Mouse (Mus musculus) T-cell, adult 2 months (primary cell): ENCODE measurements around the gene Rela.
"Not testable (repeated sequence)": the region's sequence is repeated elsewhere in the genome, so short reads cannot be mapped to it uniquely, and the experiment has no call there.

Source experiments
- DNase-seq: peaks from one replicate; pipeline ENCODE4 v3.0.0; 2022; ENCODE audit warnings: low spot score

Rela gene

DNA sequence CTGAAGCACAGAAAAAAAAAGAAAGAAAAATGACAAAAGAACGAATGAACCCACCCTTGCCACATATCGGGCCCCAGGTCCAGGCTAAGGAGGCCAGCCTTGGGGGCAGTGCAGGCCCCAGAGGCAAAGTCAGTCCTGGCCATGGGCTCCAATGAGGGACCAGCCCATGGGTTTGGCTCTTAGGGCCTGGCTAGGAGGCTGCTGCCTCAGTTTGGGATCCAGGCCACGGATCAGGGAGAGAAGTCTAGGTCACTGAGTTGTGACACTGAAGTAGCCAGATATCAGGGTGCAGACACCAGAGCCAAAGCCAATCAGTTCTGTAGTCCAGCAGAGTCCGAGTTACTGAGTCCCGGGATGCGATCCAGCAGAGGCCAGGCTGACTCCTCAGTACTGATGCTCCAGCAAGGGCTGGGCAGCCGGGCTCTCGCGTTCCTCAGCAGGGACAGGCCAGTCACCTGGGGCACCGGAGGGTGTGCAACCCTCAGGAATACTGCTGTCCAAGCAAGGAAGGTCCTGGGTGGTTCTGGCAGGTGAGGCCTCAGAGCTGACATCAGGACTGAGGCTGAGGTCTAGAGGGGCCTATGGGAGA is 27.5 kb downstream of the Rela start:
- no peak for DNase-seq

DNA sequence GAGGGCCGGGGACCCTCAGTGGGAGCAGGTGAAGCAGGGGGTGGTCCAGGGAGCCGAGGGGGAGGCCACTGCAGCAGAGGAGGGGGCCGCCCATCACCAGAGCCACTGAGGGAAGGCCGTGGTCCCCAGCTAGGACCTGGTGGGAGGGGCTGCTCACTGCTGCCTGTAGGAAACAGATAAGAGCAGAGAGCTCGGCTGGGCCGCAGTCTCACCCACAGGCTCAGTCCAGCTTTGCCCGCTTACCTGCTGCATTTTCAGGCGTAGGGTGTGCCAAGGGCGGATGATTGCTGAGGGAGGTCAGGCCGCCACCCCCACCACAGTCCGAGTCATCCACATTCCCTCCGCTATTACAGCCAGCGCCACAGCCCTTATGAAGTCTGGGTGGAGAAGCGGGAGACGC is 28.2 kb downstream of the Rela start:
- no peak for DNase-seq

DNA sequence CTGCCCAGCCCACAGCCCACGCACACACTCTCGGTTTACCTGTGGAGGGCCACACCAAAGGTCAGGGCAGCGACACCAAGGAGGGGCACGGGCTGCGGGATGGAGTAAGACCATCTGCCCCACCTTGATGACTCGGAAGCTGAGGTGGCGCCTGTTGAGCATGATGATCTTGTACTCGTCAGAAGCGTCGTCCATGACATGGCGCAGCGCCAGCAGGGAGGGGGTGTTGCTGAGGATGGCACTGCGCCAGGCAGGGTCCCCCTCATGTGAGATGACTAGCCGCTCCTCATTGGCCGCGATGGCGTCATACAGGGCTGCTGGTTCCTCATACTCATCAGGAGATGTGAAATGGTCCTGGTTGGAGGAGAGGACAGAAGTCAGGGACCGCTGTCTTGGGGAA is 29.1 kb downstream of the Rela start:
- no peak for DNase-seq

DNA sequence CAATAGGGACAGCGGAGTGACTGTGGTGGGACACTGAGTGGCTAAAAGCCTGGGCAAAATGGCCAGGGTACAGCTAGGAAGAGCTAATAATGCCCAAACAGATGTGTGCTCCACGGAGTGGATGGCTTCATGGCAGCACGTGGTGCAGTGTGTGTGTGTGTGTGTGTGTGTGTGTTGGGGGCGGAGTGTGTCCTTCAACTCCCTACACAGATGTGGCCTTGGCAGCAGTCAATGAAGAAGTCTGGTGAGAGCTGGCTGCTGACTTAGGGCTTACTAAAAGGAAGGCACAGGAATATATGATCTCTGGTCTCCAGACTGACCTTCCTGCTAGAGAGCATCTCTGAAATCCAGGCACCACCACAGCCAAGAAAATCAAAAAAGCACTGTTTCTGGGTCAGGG is 31.1 kb downstream of the Rela start:
- DNase-seq, result no peak

DNA sequence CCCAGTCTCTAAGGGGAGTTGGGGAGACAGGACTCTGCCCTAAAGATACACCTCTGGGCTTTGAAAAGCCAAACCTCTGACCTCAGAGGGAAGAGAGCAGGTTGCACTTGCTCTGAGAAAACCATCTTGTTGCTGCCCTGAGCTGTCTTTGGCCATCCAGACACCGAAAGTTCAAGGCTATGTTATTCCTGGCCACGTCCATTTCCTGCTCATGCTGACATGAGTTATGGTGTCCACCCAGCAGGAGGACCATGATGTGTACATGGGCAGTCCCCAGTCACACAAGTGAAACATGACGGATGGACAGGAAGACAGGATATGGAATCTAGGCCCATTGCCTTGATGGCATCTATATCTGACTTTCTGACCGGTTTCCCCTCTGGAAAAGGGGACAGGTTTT is 43.1 kb downstream of the Rela start:
- DNase-seq, result no peak

DNA sequence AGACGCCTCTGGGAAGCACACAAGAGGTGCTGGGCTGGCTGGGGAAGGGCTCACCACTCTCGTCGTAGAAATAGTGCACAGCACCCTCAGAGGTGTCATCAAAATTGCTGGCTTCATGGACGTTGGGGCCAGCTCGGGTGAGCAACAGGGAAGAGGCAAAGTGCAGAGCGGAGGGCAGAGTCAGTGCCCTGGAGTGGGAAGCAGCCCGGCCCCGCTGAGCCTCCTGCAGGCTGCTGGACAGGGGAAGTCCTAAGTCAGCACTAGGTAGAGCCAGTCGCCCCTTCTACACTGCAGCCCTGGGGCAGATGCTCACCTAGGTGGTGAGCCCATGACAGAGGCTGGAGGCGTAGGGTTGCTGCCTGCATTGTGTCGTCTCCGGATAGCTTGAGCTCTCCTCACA is 47.0 kb downstream of the Rela start:
- no peak for DNase-seq

DNA sequence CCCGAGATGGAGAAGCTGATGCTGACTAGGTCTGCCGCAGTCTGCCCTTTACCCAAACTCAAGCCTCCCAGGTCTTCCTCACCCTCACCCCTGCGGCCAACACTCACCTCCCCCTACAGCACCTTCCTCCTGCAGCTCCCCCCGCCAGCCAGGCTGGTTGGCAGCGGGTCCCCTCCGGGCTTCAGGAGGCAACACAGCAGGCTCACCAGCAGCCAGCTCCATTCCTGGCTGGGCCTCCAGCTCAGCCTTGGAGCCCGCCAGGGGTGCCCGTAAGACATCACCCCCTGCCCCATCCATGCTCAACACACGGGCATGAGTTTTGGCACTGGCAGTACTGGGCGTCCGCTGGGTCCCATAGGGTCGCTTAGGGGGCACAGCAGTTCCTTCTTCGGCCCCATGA is 47.7 kb downstream of the Rela start:
- no peak for DNase-seq

DNA sequence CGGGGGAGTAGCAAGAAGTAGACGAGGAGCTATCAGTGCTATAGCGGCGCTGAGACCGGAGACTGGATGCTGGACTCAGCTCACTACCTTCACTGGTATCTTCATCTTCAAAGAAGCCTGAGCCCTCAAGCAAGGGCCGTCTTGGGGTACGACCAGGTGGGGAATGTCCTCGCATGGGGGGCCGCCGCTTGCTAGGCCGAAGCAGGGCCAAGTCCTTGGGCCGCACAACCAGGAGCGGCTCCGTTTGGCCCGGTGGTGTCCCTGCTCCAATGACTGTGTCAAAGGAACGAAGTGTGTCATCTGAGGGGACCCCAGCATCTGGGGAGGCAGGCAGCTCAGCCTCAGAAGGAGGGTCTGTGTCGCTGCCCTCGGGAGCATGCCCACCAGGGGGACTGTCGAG is 48.1 kb downstream of the Rela start:
- DNase-seq, result no peak

DNA sequence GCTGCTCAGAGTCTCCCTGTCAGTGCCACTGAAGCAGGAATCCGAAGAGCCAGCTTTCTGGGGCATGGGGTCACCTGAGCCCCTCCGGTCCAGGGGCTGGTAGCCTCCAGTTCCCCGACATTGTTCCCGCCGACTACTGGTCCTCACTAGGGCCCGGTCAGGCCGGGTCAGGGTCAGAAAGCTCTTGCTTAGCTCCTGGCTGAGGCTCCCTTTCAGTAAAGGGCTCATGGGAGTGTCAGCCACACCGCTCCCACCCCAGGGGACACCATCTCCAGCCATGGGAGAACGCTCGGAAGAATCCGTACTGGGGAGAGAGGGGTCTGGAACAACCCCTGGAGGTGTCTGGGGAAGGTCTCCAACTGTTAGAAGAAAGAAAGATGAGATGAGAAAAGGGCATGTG is 48.6 kb downstream of the Rela start:
- DNase-seq, result no peak

DNA sequence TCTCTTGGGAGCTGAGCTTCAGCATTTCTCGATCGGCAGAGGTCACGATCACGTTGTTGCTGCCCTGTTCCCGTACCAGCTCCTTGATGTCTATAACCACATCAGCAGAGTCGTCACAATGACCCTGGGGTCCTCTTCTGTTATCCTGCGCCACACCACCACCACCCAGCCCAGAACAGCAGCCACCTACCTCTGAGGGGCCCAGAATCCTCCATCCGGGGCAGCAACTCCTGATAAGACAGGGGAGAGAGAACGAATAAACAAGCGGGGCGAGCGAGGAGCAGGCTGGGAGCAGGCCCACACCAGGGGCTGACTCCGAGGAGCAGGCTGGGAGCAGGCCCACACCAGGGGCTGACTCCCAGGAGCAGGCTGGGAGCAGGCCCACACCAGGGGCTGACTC is 49.2 kb downstream of the Rela start:
- DNase-seq, result no peak

DNA sequence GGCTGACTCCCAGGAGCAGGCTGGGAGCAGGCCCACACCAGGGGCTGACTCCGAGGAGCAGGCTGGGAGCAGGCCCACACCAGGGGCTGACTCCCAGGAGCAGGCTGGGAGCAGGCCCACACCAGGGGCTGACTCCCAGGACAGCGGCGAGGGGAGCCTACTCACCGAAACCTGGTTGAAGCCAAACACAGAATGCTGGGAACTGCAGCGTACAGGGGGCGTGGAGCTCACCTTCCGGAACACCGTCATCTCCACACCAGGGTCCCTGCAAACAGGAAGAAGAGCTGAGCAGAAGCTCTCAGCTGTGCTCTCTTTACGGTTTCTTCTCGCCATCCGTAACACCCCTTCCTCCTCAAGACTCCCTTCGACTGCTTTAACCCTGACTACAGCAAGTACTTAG is 49.7 kb downstream of the Rela start:
- not testable (repeated sequence) for DNase-seq

DNA sequence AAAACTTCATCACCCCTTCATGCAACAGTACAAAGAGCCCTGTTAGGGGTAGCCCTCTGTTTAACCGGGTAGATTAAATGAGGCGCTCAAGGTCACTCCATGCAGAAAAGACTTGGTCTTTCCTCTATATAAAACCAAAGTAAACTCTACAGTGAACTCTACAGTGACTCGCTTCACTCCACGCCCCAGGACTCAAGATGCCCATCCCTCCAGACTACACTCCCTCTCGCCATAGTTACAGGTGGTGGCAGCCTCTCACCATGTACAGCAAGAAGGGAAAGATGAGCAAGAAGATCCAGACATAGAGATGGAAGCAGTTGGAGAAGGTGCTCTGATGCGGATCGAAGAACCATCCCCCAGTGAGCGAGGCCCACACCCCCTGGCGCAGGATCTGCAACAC is 50.5 kb downstream of the Rela start:
- DNase-seq, result no peak

DNA sequence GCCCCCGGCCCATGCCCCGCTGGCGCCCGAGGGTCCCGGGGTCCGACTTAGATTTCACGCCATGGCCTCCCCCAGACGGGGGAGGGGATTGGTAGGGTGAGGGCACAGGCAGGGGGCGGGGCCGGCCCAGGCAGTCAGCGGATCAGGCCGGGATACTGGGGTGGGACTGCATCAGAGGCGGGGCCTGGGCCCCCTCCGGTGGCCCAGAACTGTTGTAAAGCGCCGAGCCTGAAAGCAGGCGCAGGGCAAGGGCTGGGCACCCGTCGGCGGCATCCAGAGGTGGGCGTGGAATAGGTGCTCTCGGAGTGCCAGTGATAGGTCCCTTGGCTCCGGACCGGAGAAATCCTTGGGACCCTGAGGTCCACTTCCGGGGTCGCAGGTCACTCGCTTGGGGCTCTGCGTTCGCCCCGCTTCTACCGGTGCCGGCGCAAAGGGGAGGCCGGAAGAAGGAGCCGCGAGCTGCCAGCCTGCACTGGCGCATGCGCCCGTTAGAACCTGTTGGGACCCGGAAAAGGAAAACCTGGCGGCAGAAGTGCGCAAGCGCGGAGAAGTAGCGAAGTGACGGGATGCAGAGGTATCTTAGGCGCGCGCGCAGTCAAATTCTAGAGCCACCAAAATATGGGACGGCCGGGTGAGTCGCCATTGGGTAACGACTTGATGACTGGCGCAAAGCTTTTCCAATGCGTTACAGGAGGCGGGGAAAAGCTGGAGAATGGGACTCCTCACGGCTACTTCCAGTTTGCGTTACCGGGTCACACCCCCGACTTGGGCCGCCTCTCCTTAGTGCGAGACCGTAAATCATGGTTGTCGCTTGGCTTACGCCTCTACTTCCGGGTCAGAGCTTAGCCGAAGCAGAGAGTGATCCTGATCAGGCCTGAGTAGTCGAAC is 51.2 kb downstream of the Rela start, which contains the start of the genes Map3k11 and Pcnx3:
Gene Map3k11, plus strand, starts transcription at position 543 of the 888 bp plus-strand sequence.
Gene Pcnx3, minus strand, starts transcription at position 709 of the 888 bp plus-strand sequence.
- peak; percentile 98 for DNase-seq

DNA sequence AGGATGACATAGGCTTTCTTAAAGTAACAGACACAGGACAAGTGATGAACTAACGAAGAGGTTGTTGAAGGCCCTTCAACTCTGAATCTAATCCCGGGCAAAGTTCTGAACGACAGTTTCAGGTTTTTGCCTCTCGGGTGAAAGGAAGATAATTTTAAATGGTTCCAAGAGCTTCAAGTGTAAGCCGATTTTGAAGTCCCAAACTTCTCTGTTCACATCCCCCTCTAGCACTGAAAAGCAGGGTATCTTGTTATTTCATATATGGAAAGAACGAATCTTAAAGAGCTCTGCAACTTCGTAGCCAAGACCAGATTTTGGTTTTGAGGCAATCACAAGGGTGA is 51.8 kb downstream of the Rela start:
- no peak for DNase-seq

DNA sequence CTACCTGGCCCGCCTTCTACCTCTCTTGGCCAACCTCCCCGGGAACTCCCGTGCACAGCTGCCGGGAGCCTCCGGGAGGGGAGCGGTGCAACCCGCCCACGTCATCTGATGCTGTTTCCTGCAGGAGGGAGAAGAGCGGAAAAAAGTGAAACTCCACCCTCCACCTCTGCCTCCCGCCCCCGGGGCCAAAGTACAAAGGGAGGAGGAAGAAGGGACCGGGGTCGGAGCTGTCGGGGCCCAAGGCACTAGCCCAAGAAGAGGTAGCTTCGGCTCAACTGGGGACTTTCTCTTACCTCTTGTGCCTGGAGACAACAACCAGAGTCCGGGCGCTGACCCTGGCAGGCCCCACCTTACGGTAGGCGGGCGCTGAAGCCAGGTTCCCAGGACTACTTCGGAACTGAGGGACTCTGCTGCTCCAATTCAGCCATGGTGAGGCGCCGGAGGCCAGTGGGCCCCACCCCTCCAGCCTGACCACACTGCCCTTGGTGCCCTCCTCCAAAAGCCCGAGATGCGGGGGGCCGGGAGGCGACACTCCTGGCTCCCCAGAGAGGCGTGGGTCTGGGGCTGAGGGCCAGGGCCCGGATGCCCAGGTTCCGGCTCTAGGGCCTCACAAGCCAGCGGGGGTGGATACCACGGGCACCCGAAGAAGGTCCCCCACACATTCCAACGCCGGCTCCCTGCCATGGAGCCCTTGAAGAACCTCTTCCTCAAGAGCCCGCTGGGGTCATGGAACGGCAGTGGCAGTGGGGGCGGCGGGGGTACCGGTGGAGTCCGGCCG is 52.5 kb downstream of the Rela start:
- peak; percentile 86 for DNase-seq

DNA sequence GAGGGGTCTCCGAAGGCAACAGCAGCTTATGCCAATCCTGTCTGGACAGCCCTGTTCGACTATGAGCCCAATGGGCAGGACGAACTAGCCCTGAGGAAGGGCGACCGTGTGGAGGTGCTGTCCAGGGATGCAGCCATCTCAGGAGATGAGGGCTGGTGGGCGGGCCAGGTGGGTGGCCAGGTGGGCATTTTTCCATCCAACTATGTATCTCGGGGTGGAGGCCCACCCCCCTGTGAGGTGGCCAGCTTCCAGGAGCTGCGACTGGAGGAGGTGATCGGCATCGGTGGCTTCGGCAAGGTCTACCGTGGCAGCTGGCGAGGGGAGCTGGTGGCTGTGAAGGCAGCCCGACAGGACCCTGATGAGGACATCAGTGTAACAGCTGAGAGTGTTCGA is 53.1 kb downstream of the Rela start:
- no peak for DNase-seq

DNA sequence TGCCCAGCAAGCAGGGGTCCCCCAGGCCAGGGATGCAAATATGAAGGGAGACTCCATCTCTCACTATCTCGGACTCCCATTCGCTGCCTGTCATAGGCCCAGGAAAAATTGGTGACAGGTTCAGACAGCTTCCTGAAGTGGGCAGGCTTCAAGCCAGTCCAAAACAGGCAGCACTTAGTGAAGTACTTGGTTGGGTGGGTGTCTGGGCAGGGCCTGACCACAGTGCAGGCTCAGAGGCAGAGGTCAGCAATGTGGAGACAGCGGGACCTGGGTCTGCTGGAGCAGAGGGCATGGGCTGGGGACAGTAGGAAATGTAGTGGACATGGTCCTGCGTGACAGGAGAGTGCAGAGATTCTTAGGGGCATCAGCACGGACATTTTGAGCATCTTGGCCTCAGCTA is 54.3 kb downstream of the Rela start:
- no peak for DNase-seq

DNA sequence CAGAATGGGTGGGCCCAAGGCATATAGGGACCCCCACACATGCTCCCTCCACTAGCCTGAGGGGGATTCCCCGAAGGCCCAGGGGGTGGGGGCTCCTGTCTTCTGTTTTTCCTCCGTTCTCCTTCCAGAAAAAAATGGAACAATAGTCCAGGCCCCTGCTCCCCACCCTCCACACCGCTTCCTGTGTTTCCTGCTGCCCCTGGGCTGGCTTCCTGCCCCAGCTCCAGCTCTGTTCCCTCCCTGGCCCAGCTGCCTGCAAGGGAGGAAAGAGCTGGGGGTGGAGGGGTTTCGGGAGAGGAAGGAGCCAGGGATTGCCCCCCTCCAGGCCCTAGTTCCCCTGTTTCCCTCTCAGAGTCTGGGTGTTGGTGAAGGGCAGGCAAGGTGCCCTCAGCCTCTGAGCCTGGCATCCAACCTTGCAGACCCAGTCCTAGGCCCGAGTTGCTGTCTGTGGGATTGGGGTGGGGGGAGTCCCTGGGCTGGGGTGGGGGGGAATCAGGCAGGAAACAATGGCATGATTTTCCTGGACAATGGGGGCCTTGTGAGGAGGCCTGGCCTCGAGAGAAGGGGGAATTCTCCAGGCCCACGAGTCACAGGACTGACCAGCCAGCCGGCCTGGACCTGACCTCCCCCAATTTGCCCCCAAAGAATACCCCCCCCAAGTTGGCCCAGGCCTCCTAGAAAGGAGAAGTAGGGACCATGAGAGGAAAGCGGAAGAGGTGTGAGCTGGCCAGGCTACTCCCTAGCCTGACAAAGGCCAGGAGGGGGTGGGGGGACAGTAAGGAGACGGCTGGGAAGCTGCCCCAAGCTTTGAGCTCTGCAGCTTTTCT is 55.0 kb downstream of the Rela start:
- DNase-seq, result no peak

DNA sequence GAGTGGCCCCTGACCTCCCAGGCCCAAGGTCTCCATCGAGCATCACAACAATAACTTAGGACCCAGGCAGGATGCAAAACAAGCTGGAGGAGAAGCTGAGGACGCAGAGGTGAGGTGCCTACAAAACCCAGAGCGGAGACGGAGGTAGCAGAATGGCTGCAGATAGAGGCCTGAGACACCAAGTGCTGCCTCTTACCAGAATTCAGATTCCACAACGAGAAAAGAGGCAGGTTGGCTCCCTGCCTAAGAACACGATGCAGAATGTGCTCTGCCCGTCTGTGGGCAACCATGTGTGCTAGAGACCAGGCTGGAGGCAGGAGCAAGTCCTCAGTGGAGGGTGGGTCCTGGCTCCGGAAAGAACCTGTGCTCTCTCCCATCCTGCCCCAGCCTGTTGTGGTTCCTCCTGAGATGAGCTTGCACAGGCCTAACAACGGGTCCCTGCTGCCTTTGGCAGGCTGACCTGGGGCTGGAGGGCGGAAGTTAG is 55.7 kb downstream of the Rela start:
- DNase-seq, result no peak

DNA sequence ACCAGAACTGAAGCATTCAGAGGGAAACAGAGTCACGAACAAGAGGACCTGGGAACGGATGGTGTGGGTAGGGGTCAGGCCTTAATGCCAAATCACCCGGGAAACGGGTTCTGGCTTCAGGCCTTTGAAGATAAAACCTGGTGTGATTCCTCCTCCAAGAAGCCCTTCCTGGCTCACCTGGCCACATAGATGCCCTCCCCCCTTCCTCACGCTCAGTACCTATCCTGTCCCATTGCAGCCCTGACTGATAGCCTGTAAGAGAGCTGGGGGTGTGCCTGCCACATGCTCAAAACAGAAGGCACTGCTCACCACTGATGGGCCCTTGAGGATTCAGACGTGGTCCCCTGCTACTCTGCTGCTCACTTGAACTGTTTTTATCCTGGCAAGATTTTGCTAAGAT is 56.5 kb downstream of the Rela start:
- DNase-seq, result no peak

DNA sequence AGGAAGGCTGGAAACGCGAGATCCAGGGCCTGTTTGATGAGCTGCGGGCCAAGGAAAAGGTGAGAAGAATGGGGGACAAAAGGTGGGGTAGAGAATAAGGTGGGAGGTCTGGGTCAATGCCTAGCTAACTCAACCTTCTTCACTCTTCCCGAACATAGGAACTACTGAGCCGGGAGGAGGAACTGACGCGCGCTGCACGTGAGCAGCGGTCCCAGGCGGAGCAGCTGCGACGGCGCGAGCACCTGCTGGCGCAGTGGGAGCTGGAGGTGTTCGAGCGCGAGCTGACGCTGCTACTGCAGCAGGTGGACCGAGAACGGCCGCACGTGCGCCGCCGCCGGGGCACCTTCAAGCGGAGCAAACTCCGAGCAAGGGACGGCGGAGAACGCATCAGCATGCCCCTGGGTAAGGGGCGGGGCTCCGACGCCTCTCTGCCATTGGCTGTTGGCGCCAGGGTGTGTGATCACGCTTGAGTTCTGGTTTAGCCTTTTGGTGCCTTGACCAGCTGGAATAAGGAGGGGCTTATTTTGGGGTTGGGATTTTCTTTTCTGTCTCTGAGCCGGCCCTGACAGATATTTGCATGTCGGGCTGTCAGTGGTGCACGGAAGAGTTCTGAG is 58.7 kb downstream of the Rela start:
- DNase-seq, result no peak
